Mouse (Mus musculus): Measurements from ENCODE around the gene Ofd1.

- TF ChIP-seq CTCF (IDR thresholded peaks at IDR 0.05; ENCODE audit: borderline replicate concordance, control insufficient read depth, extremely low read depth, insufficient read depth, low read length, poor library complexity): no peak
- no peak for TF ChIP-seq POLR2A (IDR thresholded peaks at IDR 0.05; ENCODE audit: control insufficient read depth, extremely low read depth, insufficient read depth, low read length, poor library complexity)
These were observed 5.7 kb downstream of the Ofd1 start for GRCm38 (mm10) chrX:166434812-166435211.

Measured in thymus, adult 2 months (tissue).